Mouse (Mus musculus): ENCODE data around the gene Abhd14b.
"Not testable (repeated sequence)": the region's sequence is repeated elsewhere in the genome, so short reads cannot be mapped to it uniquely, and the experiment has no call there.

Gene Abhd14b

GRCm38 (mm10) chr9:106485076-106485475, 37.8 kb downstream of the Abhd14b start:
- in situ Hi-C loops (cut with MboI; ENCODE audit: low pct_unique_long_range_greater_than_20kb in 1 of 2, low sequenced_read_pairs in 2 of 2, unreplicated experiment in 1 of 2): no loop called here

DNA sequence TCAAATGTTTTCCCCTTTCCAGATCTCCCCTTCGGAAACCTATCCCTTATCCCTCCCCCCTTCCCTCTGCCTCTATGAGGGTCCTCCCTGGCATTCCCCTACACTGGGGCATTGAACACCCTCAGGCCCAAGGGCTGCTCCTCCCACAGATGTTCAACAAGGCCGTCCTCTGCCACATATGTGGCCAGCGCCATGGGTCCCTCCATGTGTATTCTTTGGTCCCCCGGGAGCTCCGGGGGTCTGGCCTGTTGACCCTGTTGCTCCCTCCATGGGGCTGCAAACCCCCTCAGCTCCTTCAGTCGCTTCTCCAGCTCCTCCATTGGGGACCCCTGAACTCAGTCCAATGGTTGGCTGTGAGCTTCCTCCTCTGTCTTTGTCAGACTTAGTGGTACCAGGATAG, 40.3 kb downstream of the Abhd14b start:
- in situ Hi-C loops (cut with MboI; ENCODE audit: low pct_unique_long_range_greater_than_20kb in 1 of 2, low sequenced_read_pairs in 2 of 2, unreplicated experiment in 1 of 2): not testable (repeated sequence)

DNA sequence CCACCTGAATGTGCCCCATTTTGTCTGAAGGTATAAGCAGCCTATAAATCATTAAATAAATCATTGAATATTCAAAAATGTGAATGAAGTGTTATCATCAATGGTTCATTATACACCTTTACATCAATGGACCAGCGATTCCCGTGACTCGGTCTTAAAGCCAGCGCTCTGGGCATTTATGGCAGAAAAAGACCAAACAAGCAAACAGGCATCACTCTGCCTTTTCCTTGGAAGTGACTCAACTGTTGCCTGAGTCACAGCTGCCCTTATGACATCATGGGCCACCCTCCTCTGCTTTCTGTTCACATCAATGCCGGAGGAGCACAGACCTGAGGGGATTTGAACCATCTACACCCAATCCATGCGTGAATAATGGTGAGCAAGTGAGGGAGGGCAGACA, 52.4 kb downstream of the Abhd14b start, which contains the start of gene Iqcf1:
TSS of gene Iqcf1 (plus strand) at position 301 of the 400 bp plus-strand sequence.
- in situ Hi-C loops (cut with MboI; ENCODE audit: low pct_unique_long_range_greater_than_20kb in 1 of 2, low sequenced_read_pairs in 2 of 2, unreplicated experiment in 1 of 2): no loop called here

DNA sequence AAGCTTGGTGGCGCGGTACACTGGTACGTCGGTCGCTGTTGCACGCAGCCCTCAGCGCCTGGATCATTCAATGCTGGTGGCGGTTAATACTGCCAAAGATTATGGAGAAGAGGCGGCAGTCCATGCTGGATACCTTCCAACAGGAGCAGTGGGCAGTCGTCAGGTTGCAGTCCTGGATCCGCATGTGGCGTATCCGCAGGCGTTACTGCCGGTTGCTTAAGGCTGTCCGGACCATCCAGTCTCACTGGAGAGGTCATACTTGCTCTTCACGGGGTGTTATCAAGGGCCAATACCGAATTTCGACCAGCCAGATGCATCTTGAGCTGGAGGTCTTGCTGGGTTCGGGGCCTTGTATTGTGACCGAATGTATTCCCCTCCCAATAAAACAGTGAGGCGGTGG, 54.6 kb downstream of the Abhd14b start:
- in situ Hi-C loops (cut with MboI; ENCODE audit: low pct_unique_long_range_greater_than_20kb in 1 of 2, low sequenced_read_pairs in 2 of 2, unreplicated experiment in 1 of 2): no loop called here
